Mouse (Mus musculus): ENCODE measurements around the gene Akap13. TPM values are rescaled to one million over a fixed set of nuclear protein-coding genes. Genes with fewer than 3 reads are reported as not detected.

The Akap13 gene
- total RNA-seq, 1 experiment: 24.6 TPM

GRCm38 (mm10) chr7:75752442-75753191 is 297.3 kb downstream of the Akap13 start:
- Histone ChIP-seq H3K9ac (ENCODE audit: insufficient read depth, low read depth, low read length, poor library complexity, severe bottlenecking) (peak overlapping the region; percentile 12; the same call in 1 of the 2 replicates), H3K4me3 (ENCODE audit: insufficient read depth in 1 of 2, low read depth in 1 of 2, low read length in 2 of 2, poor library complexity in 1 of 2, severe bottlenecking in 1 of 2) (peak overlapping the region; percentile 27 to 57; a peak in 3 of 4 replicates), H3K27ac (ENCODE audit: insufficient read depth, low read depth, low read length, poor library complexity, severe bottlenecking) (peak overlapping the region; percentile 3; the same call in 1 of the 2 replicates), H3K9me3 (ENCODE audit: control insufficient read depth, insufficient read depth, low read depth, low read length) (no peaks in the 10 kb centered on the region), H3K4me1 (ENCODE audit: control insufficient read depth in 2 of 2, insufficient read depth in 2 of 2, low read length in 2 of 2, poor library complexity in 1 of 2) (peaks cover 12 to 30% of the 10 kb centered on the region in 2 experiments), H3K36me3 (ENCODE audit: control insufficient read depth, insufficient read depth, low read length, poor library complexity, severe bottlenecking) (peaks cover 9% of the 10 kb centered on the region; the same call in 1 of the 2 replicates)
- peak; percentile 30 for DNase-seq (ENCODE audit: low read depth, low spot score)
- TF ChIP-seq MAFK (IDR thresholded peaks at IDR 0.05; ENCODE audit: insufficient read depth, low read depth, low read length) (no peak), ZC3H11A (IDR thresholded peaks at IDR 0.05; ENCODE audit: borderline replicate concordance, low read depth, low read length) (no peak), CHD2 (IDR thresholded peaks at IDR 0.05; ENCODE audit: low read depth, low read length) (no peak), ZNF384 (IDR thresholded peaks at IDR 0.05; ENCODE audit: low read depth, low read length) (no peak), HCFC1 (IDR thresholded peaks at IDR 0.05; ENCODE audit: borderline replicate concordance, insufficient read depth, low read length) (no peak)
- in situ Hi-C loops (cut with MboI; ENCODE audit: low sequenced_read_pairs in 2 of 2, unreplicated experiment in 2 of 2): no loop called here

GRCm38 (mm10) chr7:75753192-75753783 is 298.0 kb downstream of the Akap13 start:
- peaks cover 12 to 30% of the 10 kb centered on the region in 2 experiments for H3K4me1 ChIP-seq (ENCODE audit: control insufficient read depth in 2 of 2, insufficient read depth in 2 of 2, low read length in 2 of 2, poor library complexity in 1 of 2)
- peak; percentile 40 for DNase-seq (ENCODE audit: low read depth, low spot score)
- TF ChIP-seq ZNF384 (IDR thresholded peaks at IDR 0.05; ENCODE audit: low read depth, low read length) (peak; percentile 79), ZC3H11A (IDR thresholded peaks at IDR 0.05; ENCODE audit: borderline replicate concordance, low read depth, low read length) (no peak)
- in situ Hi-C loops (cut with MboI; ENCODE audit: low sequenced_read_pairs in 2 of 2, unreplicated experiment in 2 of 2): no loop called here
- H3K27ac ChIP-seq (ENCODE audit: insufficient read depth, low read depth, low read length, poor library complexity, severe bottlenecking): no peak overlapping the region; the same call in 1 of the 2 replicates
- peak overlapping the region; percentile 27 to 38; a peak in 2 of 4 replicates for H3K4me3 ChIP-seq (ENCODE audit: insufficient read depth in 1 of 2, low read depth in 1 of 2, low read length in 2 of 2, poor library complexity in 1 of 2, severe bottlenecking in 1 of 2)
- peak overlapping the region; percentile 21; the same call in 1 of the 2 replicates for H3K9ac ChIP-seq (ENCODE audit: insufficient read depth, low read depth, low read length, poor library complexity, severe bottlenecking)
- no peaks in the 10 kb centered on the region for H3K9me3 ChIP-seq (ENCODE audit: control insufficient read depth, insufficient read depth, low read depth, low read length)
- H3K36me3 ChIP-seq (ENCODE audit: control insufficient read depth, insufficient read depth, low read length, poor library complexity, severe bottlenecking): peaks cover 7% of the 10 kb centered on the region; the same call in 1 of the 2 replicates

GRCm38 (mm10) chr7:75754587-75755499 is 299.5 kb downstream of the Akap13 start:
- in situ Hi-C loops (cut with MboI; ENCODE audit: low sequenced_read_pairs in 2 of 2, unreplicated experiment in 2 of 2): no loop called here
- peak overlapping the region; percentile 50 for H3K27ac ChIP-seq (ENCODE audit: insufficient read depth, low read depth, low read length, poor library complexity, severe bottlenecking)

GRCm38 (mm10) chr7:75755861-75756449 is 300.6 kb downstream of the Akap13 start:
- Histone ChIP-seq H3K27ac (ENCODE audit: insufficient read depth, low read depth, low read length, poor library complexity, severe bottlenecking) (peak overlapping the region; percentile 50; the same call in 1 of the 2 replicates), H3K4me1 (ENCODE audit: control insufficient read depth in 2 of 2, insufficient read depth in 2 of 2, low read length in 2 of 2, poor library complexity in 1 of 2) (peaks cover 13 to 42% of the 10 kb centered on the region in 2 experiments), H3K4me3 (ENCODE audit: insufficient read depth in 1 of 2, low read depth in 1 of 2, low read length in 2 of 2, poor library complexity in 1 of 2, severe bottlenecking in 1 of 2) (no peak overlapping the region), H3K36me3 (ENCODE audit: control insufficient read depth, insufficient read depth, low read length, poor library complexity, severe bottlenecking) (peaks cover 4% of the 10 kb centered on the region; the same call in 1 of the 2 replicates), H3K9ac (ENCODE audit: insufficient read depth, low read depth, low read length, poor library complexity, severe bottlenecking) (no peak overlapping the region), H3K9me3 (ENCODE audit: control insufficient read depth, insufficient read depth, low read depth, low read length) (no peaks in the 10 kb centered on the region)
- no peak for TF ChIP-seq MAFK (IDR thresholded peaks at IDR 0.05; ENCODE audit: insufficient read depth, low read depth, low read length)
- TF ChIP-seq ZC3H11A (IDR thresholded peaks at IDR 0.05; ENCODE audit: borderline replicate concordance, low read depth, low read length): no peak
- TF ChIP-seq CHD2 (IDR thresholded peaks at IDR 0.05; ENCODE audit: low read depth, low read length): no peak
- TF ChIP-seq ZNF384 (IDR thresholded peaks at IDR 0.05; ENCODE audit: low read depth, low read length): no peak
- TF ChIP-seq HCFC1 (IDR thresholded peaks at IDR 0.05; ENCODE audit: borderline replicate concordance, insufficient read depth, low read length): no peak
- in situ Hi-C loops (cut with MboI; ENCODE audit: low sequenced_read_pairs in 2 of 2, unreplicated experiment in 2 of 2): no loop called here
- DNase-seq (ENCODE audit: low read depth, low spot score): peak; percentile 40

More at GRCm38 (mm10) chr7:75754587-75755499, 299.5 kb downstream of the Akap13 start:
- no peak for TF ChIP-seq CHD2 (IDR thresholded peaks at IDR 0.05; ENCODE audit: low read depth, low read length)
- TF ChIP-seq HCFC1 (IDR thresholded peaks at IDR 0.05; ENCODE audit: borderline replicate concordance, insufficient read depth, low read length): no peak
- no peak for TF ChIP-seq ZC3H11A (IDR thresholded peaks at IDR 0.05; ENCODE audit: borderline replicate concordance, low read depth, low read length)
- no peak for TF ChIP-seq MAFK (IDR thresholded peaks at IDR 0.05; ENCODE audit: insufficient read depth, low read depth, low read length)
- no peak for TF ChIP-seq ZNF384 (IDR thresholded peaks at IDR 0.05; ENCODE audit: low read depth, low read length)
- no peak overlapping the region for H3K9ac ChIP-seq (ENCODE audit: insufficient read depth, low read depth, low read length, poor library complexity, severe bottlenecking)
- DNase-seq (ENCODE audit: low read depth, low spot score): peak; percentile 47
- H3K9me3 ChIP-seq (ENCODE audit: control insufficient read depth, insufficient read depth, low read depth, low read length): no peaks in the 10 kb centered on the region
- no peak overlapping the region for H3K4me3 ChIP-seq (ENCODE audit: insufficient read depth in 1 of 2, low read depth in 1 of 2, low read length in 2 of 2, poor library complexity in 1 of 2, severe bottlenecking in 1 of 2)
- H3K4me1 ChIP-seq (ENCODE audit: control insufficient read depth in 2 of 2, insufficient read depth in 2 of 2, low read length in 2 of 2, poor library complexity in 1 of 2): peaks cover 13 to 39% of the 10 kb centered on the region in 2 experiments
- peaks cover 4% of the 10 kb centered on the region; the same call in 1 of the 2 replicates for H3K36me3 ChIP-seq (ENCODE audit: control insufficient read depth, insufficient read depth, low read length, poor library complexity, severe bottlenecking)
